In the genomic region with DNA sequence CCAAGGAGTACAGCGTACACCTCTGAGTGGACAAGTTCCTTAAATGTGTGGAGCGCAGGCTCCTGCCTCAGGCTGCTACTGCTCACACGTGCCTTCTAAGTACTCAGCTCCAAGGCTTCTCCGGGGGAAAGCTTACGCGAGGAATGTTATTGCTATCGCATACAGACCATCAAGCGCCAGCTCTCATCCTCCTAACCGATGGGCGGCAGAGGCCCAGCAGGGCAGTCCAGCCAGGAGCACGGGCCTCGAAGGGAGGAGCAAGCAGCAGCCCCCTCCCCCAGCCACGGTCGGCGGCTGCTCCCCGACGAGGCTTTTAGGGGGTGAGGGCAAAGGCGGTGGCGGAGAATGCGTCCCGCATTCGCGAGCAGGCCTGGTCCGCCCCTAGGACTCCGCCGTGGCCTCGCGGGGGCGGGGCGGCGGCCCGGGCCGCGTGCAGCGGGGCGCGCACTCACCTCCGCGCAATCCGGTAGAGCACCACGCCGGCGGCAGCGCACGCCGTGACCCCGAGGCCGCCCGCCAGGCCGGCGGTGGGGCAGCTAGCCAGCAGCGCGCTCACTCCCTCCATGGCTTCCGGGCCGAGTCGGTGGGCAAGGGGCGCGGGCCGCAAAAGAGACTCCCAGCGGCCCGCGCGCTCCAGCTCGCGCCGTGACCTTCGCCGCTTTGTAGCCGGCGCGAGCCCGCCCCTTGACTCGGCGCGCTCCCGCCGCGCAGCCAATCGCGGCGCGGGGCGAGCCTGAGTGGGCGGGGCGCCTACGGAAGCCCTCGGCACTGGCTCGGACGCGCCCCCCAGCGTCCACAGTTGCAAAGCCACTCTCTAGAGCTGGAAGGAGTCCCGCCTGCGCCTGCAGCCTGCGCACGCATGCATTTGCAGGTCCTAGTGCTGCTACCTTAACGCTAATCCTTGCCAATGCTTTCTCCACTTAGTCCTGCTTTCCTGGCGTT, we compare ENCODE assay signal across 7 mouse cellular contexts. TPM values are rescaled to one million over a fixed set of nuclear protein-coding genes. Genes with fewer than 3 reads are reported as not detected.
DNase-seq lines count a peak whose midpoint lies in the region; ATAC-seq lines count a peak whose summit lies in the region.

Gene Tmem201 (minus strand): TSS at position 662 of the 942 bp plus-strand sequence.

- peak within 1 kb of the TSS; percentile 94 for H3K4me3 ChIP-seq in intestine, embryonic 16.5 days (ENCODE audit: low read length)
- peak within 1 kb of the TSS; percentile 74 for H3K4me3 ChIP-seq in midbrain, embryonic 11.5 days (ENCODE audit: low read depth, low read length)

- under 1% methylated on average over 73 of the region's 97 CpGs for WGBS in intestine, embryonic 16.5 days
- 1% methylated on average over 83 of the region's 97 CpGs for WGBS in midbrain, embryonic 11.5 days

- peak; percentile 92 for ATAC-seq in intestine, embryonic 16.5 days
- peak; percentile 90 for ATAC-seq in midbrain, embryonic 11.5 days (ENCODE audit: low FRiP score)

- intact Hi-C loops in left cerebral cortex, postnatal 36 days (cut with DNase I): no loop called here

- peak within 1 kb of the TSS; percentile 95 for H3K4me2 ChIP-seq in intestine, embryonic 16.5 days (ENCODE audit: low read depth, low read length)
- peak within 1 kb of the TSS; percentile 98 for H3K4me2 ChIP-seq in midbrain, embryonic 11.5 days

- no peaks in the 10 kb centered on the region for H3K27me3 ChIP-seq in intestine, embryonic 16.5 days (replicated peaks; ENCODE audit: control insufficient read depth, insufficient read depth, low read length)
- H3K27me3 ChIP-seq in midbrain, embryonic 11.5 days (ENCODE audit: control insufficient read depth, insufficient read depth, low read length): no peaks in the 10 kb centered on the region; the same call in 1 of the 2 replicates

- peaks cover 37% of the 10 kb centered on the region for H3K4me1 ChIP-seq in intestine, embryonic 16.5 days (ENCODE audit: control insufficient read depth, insufficient read depth, low read length)
- peaks cover 29% of the 10 kb centered on the region for H3K4me1 ChIP-seq in midbrain, embryonic 11.5 days (ENCODE audit: control insufficient read depth, insufficient read depth, low read length)

- peak within 1 kb of the TSS; percentile 70 for H3K27ac ChIP-seq in intestine, embryonic 16.5 days (ENCODE audit: low read length)
- H3K27ac ChIP-seq in midbrain, embryonic 11.5 days (ENCODE audit: low read depth, low read length): peak within 1 kb of the TSS; percentile 59; the same call in 1 of the 2 replicates

- peak; percentile 96 for DNase-seq in adrenal gland, adult 2 months
- DNase-seq in embryo, embryonic 11.5 days (ENCODE audit: low read depth, low spot score): peak; percentile 95
- peak; percentile 93 to 95 for DNase-seq in gastrocnemius, postnatal 4 days (ENCODE audit: low spot score in 2 of 2)
- DNase-seq in left cerebral cortex, postnatal 36 days (ENCODE audit: low spot score in 2 of 2): peak; percentile 92 to 96
- DNase-seq in midbrain, embryonic 11.5 days (ENCODE audit: low spot score, missing footprints): peak; percentile 100
- DNase-seq in skeletal muscle tissue, adult 2 months (ENCODE audit: low read depth, low spot score): peak; percentile 84

- no peaks in the 10 kb centered on the region for H3K9me3 ChIP-seq in intestine, embryonic 16.5 days (ENCODE audit: control insufficient read depth, low read length)
- H3K9me3 ChIP-seq in midbrain, embryonic 11.5 days (ENCODE audit: control insufficient read depth, low read length): no peaks in the 10 kb centered on the region

- H3K9ac ChIP-seq in intestine, embryonic 16.5 days (ENCODE audit: low read depth, low read length): peak within 1 kb of the TSS; percentile 88
- H3K9ac ChIP-seq in midbrain, embryonic 11.5 days (ENCODE audit: low read length): peak within 1 kb of the TSS; percentile 89

- H3K36me3 ChIP-seq in intestine, embryonic 16.5 days (ENCODE audit: control insufficient read depth, insufficient read depth, low read length): no peaks in the 10 kb centered on the region
- H3K36me3 ChIP-seq in midbrain, embryonic 11.5 days (ENCODE audit: control insufficient read depth, insufficient read depth, low read length): no peaks in the 10 kb centered on the region

RNA-seq across cellular contexts. Expression of gene Tmem201, which starts in this region (rescaled TPM):
- 10 to 100 TPM; 30.0 to 31.0 TPM for total RNA-seq in adrenal gland, adult 2 months (2021)
- 85.3 and 95.4 TPM in 2 replicates for polyA plus RNA-seq in adrenal gland, adult 2 months (2012; rRNA removed)
- 10 to 100 TPM; 60.5 to 67.7 TPM for total RNA-seq in gastrocnemius, postnatal 4 days (2021)
- 21.2 and 22.8 TPM in 2 replicates for polyA plus RNA-seq in intestine, embryonic 16.5 days (2015; fragmentation: Nextera tagmentation; extraction: Ambion mirVana)
- total RNA-seq in left cerebral cortex, postnatal 36 days (2021): 10 to 100 TPM; 63.8 to 66.4 TPM
- polyA plus RNA-seq in midbrain, embryonic 11.5 days (2014; fragmentation: Nextera tagmentation; extraction: Ambion mirVana): 15.8 and 18.4 TPM in 2 replicates

Comparison
In these comparisons a context has a peak if more than half of its experiments do, and no peak if none do; other contexts are left out.
1. Peak in every context shown above with its lines: DNase-seq, ATAC-seq, H3K4me3 ChIP-seq and H3K27ac ChIP-seq.